Mouse (Mus musculus): Measurements from ENCODE around the gene Man1a. TPM values are rescaled to one million over a fixed set of nuclear protein-coding genes. Genes with fewer than 3 reads are reported as not detected.

Man1a gene
- total RNA-seq, 1 experiment from 2014 or later: 80.7 TPM

DNA sequence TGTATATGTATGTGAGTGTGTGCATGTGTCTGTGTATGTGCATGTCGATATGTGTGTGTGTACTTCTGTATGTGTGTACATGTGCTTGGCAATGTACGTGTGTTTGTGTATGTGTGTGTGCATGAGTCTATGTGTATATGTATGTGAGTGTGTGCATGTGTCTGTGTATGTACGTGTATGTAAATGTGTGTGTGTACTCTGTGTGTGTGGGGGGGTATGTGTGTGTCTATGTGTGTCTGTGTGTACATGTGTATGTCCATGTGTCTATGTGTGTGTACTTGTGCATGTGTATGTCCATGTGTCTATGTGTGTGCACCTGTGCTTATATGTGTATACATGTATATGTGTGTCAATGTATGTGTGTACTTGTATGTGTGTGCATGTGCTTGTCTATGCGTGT lies 15.2 kb downstream of the Man1a start:
- no peak for DNase-seq

GRCm38 (mm10) chr10:54060587-54060986 lies 15.8 kb downstream of the Man1a start:
- DNase-seq: no peak

DNA sequence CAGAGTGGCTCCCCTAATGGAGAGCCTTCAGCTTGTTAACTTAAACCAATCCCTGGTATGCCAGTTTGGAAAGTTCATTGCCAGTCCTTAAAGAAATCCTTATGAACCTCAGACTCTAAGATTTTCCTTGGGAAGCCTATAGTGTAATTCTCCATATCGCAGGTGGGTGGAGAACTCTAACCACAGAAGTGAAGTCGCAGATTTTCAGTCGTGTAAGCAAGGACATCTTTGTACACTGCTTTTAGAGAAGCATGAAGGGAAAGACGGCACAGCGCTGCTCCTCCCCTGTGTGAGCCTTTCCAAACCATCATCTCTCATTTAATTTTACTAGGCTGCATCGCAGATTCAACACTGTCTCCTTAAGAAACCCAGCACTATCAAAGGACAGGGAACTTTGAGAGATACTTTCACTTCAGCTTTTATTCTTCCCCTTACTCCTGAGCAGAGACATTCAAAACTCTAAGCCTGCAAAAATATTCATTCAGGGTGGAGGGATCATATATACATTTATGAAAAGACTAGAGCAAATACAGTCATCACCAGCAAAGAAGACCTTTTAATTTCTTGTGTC lies 16.6 kb downstream of the Man1a start:
- DNase-seq: no peak

DNA sequence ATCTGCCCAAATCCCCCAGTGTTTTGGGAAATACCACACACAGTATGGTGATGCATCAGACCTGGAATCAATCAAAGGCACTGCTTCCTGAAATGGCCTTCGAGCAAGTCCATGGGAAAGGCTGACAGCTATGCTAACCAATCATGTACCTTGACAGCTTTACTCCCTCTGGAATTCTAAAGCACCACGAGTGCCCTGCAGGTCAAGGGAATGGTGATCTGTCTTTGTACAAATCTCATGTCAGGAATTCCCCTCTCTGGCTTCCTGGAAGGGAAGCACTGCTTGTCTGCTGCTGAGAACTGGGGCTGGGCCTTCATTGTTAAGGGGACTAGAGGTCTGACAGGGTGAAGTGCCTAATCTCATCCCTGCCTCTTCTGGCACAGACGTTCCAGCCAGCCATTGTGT lies 17.3 kb downstream of the Man1a start:
- DNase-seq: peak; percentile 46

GRCm38 (mm10) chr10:54058657-54059056 lies 17.8 kb downstream of the Man1a start:
- DNase-seq: no peak

- DNase-seq: no peak
Measured at GRCm38 (mm10) chr10:54054188-54054587, 22.2 kb downstream of the Man1a start.

DNA sequence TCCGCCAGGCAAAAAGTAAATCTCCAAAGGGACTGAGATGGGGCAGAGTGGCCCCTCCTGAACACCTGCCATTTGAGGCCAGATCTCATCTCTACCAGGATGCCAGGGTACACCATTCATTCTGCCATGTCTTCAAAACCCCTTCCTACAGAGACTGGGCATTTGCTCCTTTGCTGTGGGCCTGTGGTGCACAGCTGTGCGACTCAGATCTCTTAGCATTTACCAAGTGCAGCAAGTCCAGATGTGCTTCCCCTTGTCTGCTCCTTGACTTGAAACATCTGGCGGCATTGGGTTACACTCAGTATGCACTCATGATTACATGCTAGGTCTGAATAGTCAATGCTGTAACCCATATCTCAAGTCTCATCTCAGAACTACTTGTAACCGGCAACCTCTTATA lies 28.5 kb downstream of the Man1a start:
- no peak for DNase-seq

GRCm38 (mm10) chr10:54043358-54043757 lies 33.1 kb downstream of the Man1a start:
- no peak for DNase-seq

DNA sequence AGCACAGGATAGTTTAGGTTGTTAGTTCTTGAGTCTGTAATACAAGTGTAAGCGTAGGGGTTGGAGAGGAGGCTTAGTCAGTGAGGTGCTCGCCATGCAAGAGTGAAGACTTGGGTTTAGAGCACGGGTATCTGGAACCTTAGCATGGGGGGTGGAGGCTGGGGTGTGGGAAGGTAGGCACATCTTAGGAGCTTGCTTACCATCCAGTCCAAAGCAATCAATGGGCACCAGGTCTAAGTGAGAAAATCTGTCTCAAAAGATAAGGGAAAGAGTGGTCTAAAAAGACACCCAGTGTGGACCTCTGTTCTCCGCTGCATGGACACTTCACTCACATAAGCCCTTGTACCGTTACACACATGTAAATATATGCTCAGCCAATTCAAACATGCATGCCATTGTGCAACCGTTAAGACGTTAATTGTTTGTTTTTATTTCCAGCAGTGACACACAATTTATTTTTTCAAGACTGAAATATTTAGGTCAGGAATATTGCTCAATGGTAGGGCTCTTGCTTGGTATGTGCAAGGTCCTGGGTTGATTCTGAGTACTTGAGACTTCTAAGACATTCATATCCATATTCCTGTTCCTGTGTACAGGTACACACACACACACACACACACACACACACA lies 34.1 kb downstream of the Man1a start:
- DNase-seq: no peak

GRCm38 (mm10) chr10:54040261-54041165 lies 35.9 kb downstream of the Man1a start:
- DNase-seq: peak; percentile 15

- DNase-seq: no peak
Measured at GRCm38 (mm10) chr10:54039754-54040153, 36.7 kb downstream of the Man1a start.

DNA sequence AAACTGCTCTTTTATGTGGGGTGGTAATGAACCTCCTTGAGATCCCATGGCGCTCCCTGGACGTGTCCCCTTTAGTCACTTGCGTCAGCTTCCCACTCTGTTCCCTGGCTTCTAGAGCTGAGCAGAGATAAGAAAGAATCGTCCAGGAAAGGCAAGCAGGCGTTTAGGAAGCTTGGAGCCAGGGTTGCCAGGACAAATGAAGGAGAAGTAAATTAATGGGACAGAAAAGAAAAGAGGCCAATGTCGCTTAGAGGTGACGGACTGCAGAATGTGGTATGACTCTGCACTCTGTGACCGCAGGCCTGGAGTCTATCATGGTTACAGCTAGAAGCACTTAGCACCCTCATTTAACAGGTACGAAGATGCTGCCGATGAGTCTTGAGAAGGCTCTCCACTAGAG lies 37.7 kb downstream of the Man1a start:
- DNase-seq: no peak

DNA sequence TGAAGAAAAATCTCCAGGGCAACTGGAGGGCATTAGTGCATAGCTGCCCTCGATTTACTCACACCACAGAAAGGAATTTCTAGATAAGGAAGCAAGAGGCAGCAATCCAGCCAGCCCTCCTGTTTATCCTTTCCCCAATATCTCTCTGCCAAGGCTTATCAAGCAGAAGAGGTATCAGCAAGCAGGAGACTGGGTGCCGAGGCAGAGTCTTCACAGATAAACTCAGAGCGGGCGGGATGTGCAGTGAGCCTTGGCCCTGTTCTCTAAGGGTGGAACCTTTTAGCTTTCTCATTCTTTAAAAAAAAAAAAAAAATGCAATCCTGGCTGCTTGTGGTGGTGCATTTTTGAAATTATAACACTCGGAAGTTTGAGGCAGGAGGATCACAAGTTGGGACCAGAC lies 38.2 kb downstream of the Man1a start:
- DNase-seq: no peak

GRCm38 (mm10) chr10:54037348-54038010 lies 38.9 kb downstream of the Man1a start:
- DNase-seq: no peak

- no peak for DNase-seq
Measured at GRCm38 (mm10) chr10:54035586-54035985, 40.8 kb downstream of the Man1a start.

- no peak for DNase-seq
Measured at GRCm38 (mm10) chr10:54034779-54035178, 41.6 kb downstream of the Man1a start.

DNA sequence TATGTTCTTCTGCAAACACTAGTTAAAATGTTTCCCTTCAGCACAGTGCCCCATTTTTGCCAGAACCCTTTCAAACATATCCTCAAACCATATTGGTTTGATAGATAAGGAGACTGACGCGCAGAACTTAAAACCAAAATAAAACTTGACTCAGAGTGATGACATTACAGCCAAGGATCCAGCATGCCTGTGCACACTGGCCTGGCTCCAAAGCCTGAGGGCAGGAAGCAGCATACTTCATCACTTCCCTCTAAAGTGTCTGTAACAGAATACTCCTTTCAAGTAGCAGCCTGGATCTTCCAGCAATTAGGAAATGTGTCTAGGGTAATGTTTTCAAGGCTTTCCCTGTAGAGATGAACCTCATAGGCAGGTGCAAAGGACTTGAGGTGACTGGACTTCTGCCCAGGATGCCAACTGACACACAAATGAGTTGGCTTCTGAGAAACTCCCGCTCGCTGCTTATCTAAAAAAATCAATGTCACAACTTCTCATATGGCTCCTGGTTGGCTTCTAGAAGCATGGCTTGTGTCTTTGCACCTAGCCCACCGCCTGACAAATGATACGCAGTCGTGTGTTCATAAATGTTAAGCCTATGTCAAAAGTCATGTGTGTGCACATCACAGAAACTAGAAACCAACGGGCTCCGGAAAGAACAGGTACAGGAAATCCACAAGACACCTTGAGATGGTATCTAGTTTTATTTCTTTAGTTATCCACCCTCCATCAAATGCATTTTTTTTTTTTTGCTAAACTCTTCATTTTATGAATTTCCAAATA lies 43.9 kb downstream of the Man1a start:
- peak; percentile 66 for DNase-seq

DNA sequence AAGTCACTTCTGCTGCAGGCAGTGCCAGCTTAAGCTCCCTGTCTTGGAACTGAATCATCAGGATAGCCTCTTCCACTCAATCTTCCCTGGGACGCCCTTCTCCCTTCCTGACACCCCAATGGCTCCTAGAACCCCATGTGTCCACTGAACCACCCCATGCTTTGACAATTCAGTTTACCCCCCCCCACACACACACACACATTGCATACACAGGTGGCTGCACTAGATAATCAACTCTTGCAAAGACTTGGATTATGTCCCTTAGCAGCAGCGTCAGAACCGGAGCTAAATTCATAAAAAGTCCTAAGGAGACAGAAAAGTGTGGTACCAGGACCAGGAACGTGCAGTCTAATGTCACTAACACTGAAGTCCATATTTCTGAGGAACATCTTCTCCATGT lies 47.5 kb downstream of the Man1a start:
- DNase-seq: no peak

GRCm38 (mm10) chr10:54026738-54027427 lies 49.5 kb downstream of the Man1a start:
- DNase-seq: no peak

GRCm38 (mm10) chr10:54026101-54026500 lies 50.3 kb downstream of the Man1a start:
- no peak for DNase-seq

- DNase-seq: no peak
Measured at GRCm38 (mm10) chr10:54017904-54018454, 58.4 kb downstream of the Man1a start.
